Mouse (Mus musculus): ENCODE data around the gene Taok1. TPM values are rescaled to one million over a fixed set of nuclear protein-coding genes. Genes with fewer than 3 reads are reported as not detected.
"Not testable (repeated sequence)": the region's sequence is repeated elsewhere in the genome, so short reads cannot be mapped to it uniquely, and the experiment has no call there.

The Taok1 gene
- polyA plus RNA-seq, 1 experiment, result 9.2 TPM

GRCm38 (mm10) chr11:77585201-77585600 lies 22.4 kb downstream of the Taok1 start:
- Histone ChIP-seq H3K36me3 (ENCODE audit: control insufficient read depth, insufficient read depth) (peaks cover 51% of the 10 kb centered on the region), H3K79me2 (ENCODE audit: control insufficient read depth, insufficient read depth) (peaks cover 72% of the 10 kb centered on the region), H3ac (ENCODE audit: control insufficient read depth, insufficient read length) (no peak overlapping the region), H3K4me3 (no peak overlapping the region), H3K27me3 (ENCODE audit: control insufficient read depth, insufficient read depth, insufficient read length) (no peaks in the 10 kb centered on the region), H3K4me2 (ENCODE audit: low read depth) (peak overlapping the region; percentile 39)
- TF ChIP-seq MYOG (IDR thresholded peaks at IDR 0.05; ENCODE audit: control insufficient read depth in 1 of 3, insufficient read depth in 1 of 3, insufficient read length in 2 of 3, low read depth in 2 of 3) (peak in 1 of 3 experiments; percentile 35), MAX (IDR thresholded peaks at IDR 0.05; ENCODE audit: low read depth) (no peak)

GRCm38 (mm10) chr11:77545261-77545660 lies 62.4 kb downstream of the Taok1 start:
- Histone ChIP-seq H3K4me3 (no peak overlapping the region), H3ac (ENCODE audit: control insufficient read depth, insufficient read length) (no peak overlapping the region), H3K4me2 (ENCODE audit: low read depth) (no peak overlapping the region), H3K27me3 (ENCODE audit: control insufficient read depth, insufficient read depth, insufficient read length) (no peaks in the 10 kb centered on the region), H3K36me3 (ENCODE audit: control insufficient read depth, insufficient read depth) (peaks cover 77% of the 10 kb centered on the region), H3K79me2 (ENCODE audit: control insufficient read depth, insufficient read depth) (no peaks in the 10 kb centered on the region)
- TF ChIP-seq POLR2A (IDR thresholded peaks at IDR 0.05; ENCODE audit: insufficient read length, low read depth) (no peak), POLR2AphosphoS2 (IDR thresholded peaks at IDR 0.05; ENCODE audit: insufficient read length, low read depth) (no peak), E2F4 (IDR thresholded peaks at IDR 0.05; ENCODE audit: insufficient read depth) (no peak), MYOG (IDR thresholded peaks at IDR 0.05; ENCODE audit: control insufficient read depth in 1 of 3, insufficient read depth in 1 of 3, insufficient read length in 2 of 3, low read depth in 2 of 3) (no peak)

GRCm38 (mm10) chr11:77532202-77532846 lies 75.3 kb downstream of the Taok1 start:
- H3K36me3 ChIP-seq (ENCODE audit: control insufficient read depth, insufficient read depth), result peaks cover 18% of the 10 kb centered on the region
- no peak for TF ChIP-seq CEBPB (IDR thresholded peaks at IDR 0.05; ENCODE audit: insufficient read depth, poor library complexity, severe bottlenecking)
- TF ChIP-seq MYOD1 (IDR thresholded peaks at IDR 0.05; ENCODE audit: control insufficient read depth in 1 of 3, insufficient read length in 2 of 3, low read depth in 2 of 3), result no peak
- TF ChIP-seq POLR2A (IDR thresholded peaks at IDR 0.05; ENCODE audit: insufficient read length, low read depth), result no peak
- no peak for TF ChIP-seq USF1 (IDR thresholded peaks at IDR 0.05; ENCODE audit: low read depth)
- TF ChIP-seq POLR2AphosphoS2 (IDR thresholded peaks at IDR 0.05; ENCODE audit: insufficient read length, low read depth), result no peak
- TF ChIP-seq SRF (IDR thresholded peaks at IDR 0.05; ENCODE audit: control insufficient read depth, insufficient read length, low read depth), result no peak
- no peak for TF ChIP-seq E2F4 (IDR thresholded peaks at IDR 0.05; ENCODE audit: insufficient read depth)
- TF ChIP-seq REST (IDR thresholded peaks at IDR 0.05; ENCODE audit: insufficient read depth, insufficient read length), result no peak
- no peak for TF ChIP-seq TCF3 (IDR thresholded peaks at IDR 0.05; ENCODE audit: insufficient read length, low read depth)
- H3K4me3 ChIP-seq, result no peak overlapping the region

GRCm38 (mm10) chr11:77530862-77531261 lies 76.8 kb downstream of the Taok1 start:
- Histone ChIP-seq H3K4me3 (no peak overlapping the region), H3K79me2 (ENCODE audit: control insufficient read depth, insufficient read depth) (no peaks in the 10 kb centered on the region), H3K36me3 (ENCODE audit: control insufficient read depth, insufficient read depth) (peaks cover 6% of the 10 kb centered on the region), H3K4me2 (ENCODE audit: low read depth) (no peak overlapping the region), H3K27me3 (ENCODE audit: control insufficient read depth, insufficient read depth, insufficient read length) (no peaks in the 10 kb centered on the region), H3ac (ENCODE audit: control insufficient read depth, insufficient read length) (no peak overlapping the region)
- no peak for TF ChIP-seq POLR2AphosphoS2 (IDR thresholded peaks at IDR 0.05; ENCODE audit: insufficient read length, low read depth)

More at GRCm38 (mm10) chr11:77532202-77532846, 75.3 kb downstream of the Taok1 start:
- H3K27me3 ChIP-seq (ENCODE audit: control insufficient read depth, insufficient read depth, insufficient read length), result no peaks in the 10 kb centered on the region
- no peak overlapping the region for H3ac ChIP-seq (ENCODE audit: control insufficient read depth, insufficient read length)
- H3K79me2 ChIP-seq (ENCODE audit: control insufficient read depth, insufficient read depth), result no peaks in the 10 kb centered on the region
- H3K4me2 ChIP-seq (ENCODE audit: low read depth), result no peak overlapping the region

- TF ChIP-seq REST (IDR thresholded peaks at IDR 0.05; ENCODE audit: insufficient read depth, insufficient read length), result no peak
- TF ChIP-seq TCF3 (IDR thresholded peaks at IDR 0.05; ENCODE audit: insufficient read length, low read depth), result no peak
- no peak for TF ChIP-seq MAX (IDR thresholded peaks at IDR 0.05; ENCODE audit: low read depth)
- TF ChIP-seq POLR2A (IDR thresholded peaks at IDR 0.05; ENCODE audit: insufficient read length, low read depth), result no peak
- TF ChIP-seq TCF12 (IDR thresholded peaks at IDR 0.05; ENCODE audit: insufficient read depth, poor library complexity, severe bottlenecking), result no peak
- no peak for TF ChIP-seq MYOD1 (IDR thresholded peaks at IDR 0.05; ENCODE audit: control insufficient read depth in 1 of 3, insufficient read length in 2 of 3, low read depth in 2 of 3)
- no peak for TF ChIP-seq SRF (IDR thresholded peaks at IDR 0.05; ENCODE audit: control insufficient read depth, insufficient read length, low read depth)
- TF ChIP-seq POLR2AphosphoS2 (IDR thresholded peaks at IDR 0.05; ENCODE audit: insufficient read length, low read depth), result no peak
- TF ChIP-seq MYOG (IDR thresholded peaks at IDR 0.05; ENCODE audit: control insufficient read depth in 1 of 3, insufficient read depth in 1 of 3, insufficient read length in 2 of 3, low read depth in 2 of 3), result no peak
- no peaks in the 10 kb centered on the region for H3K27me3 ChIP-seq (ENCODE audit: control insufficient read depth, insufficient read depth, insufficient read length)
- H3K4me3 ChIP-seq, result no peak overlapping the region
- H3K79me2 ChIP-seq (ENCODE audit: control insufficient read depth, insufficient read depth), result no peaks in the 10 kb centered on the region
- no peak overlapping the region for H3ac ChIP-seq (ENCODE audit: control insufficient read depth, insufficient read length)
- H3K4me2 ChIP-seq (ENCODE audit: low read depth), result no peak overlapping the region
- no peaks in the 10 kb centered on the region for H3K36me3 ChIP-seq (ENCODE audit: control insufficient read depth, insufficient read depth)
These were observed 78.0 kb downstream of the Taok1 start for GRCm38 (mm10) chr11:77529644-77530043.

GRCm38 (mm10) chr11:77528420-77528819 lies 79.2 kb downstream of the Taok1 start:
- H3K36me3 ChIP-seq (ENCODE audit: control insufficient read depth, insufficient read depth); H3K79me2 ChIP-seq (ENCODE audit: control insufficient read depth, insufficient read depth); H3ac ChIP-seq (ENCODE audit: control insufficient read depth, insufficient read length); H3K27me3 ChIP-seq (ENCODE audit: control insufficient read depth, insufficient read depth, insufficient read length); H3K4me3 ChIP-seq; H3K4me2 ChIP-seq (ENCODE audit: low read depth): not testable (repeated sequence)

Data from myocyte (in vitro differentiated cells).